Mouse (Mus musculus) embryo, embryonic 11.5 days (tissue): ENCODE measurements around the gene Bach2.

Experiments
- DNase-seq: peaks from one replicate; pipeline ENCODE4 v3.0.0-alpha.2; 2012; ENCODE audit warnings: low read depth, low spot score

The Bach2 gene

DNA sequence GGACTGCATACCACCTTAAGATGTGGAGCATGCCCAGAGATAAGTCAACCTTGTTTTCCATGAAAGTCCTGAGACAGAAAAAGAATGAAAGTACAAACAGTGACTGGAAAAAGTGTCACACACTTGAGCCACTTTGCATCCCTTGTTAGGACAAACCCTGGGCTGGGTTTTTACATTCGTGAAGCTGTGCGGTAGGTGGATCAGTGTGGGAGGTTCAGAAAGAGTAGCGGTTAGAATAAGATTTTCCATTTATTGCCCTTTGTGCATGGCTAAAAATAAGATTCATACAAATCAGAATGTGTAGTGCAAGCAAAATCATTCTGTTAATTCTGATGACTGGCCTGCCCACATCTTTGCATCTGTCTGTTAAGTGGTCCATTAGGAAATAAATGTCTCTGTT lies 187.0 kb downstream of the Bach2 start:
- no peak for DNase-seq

DNA sequence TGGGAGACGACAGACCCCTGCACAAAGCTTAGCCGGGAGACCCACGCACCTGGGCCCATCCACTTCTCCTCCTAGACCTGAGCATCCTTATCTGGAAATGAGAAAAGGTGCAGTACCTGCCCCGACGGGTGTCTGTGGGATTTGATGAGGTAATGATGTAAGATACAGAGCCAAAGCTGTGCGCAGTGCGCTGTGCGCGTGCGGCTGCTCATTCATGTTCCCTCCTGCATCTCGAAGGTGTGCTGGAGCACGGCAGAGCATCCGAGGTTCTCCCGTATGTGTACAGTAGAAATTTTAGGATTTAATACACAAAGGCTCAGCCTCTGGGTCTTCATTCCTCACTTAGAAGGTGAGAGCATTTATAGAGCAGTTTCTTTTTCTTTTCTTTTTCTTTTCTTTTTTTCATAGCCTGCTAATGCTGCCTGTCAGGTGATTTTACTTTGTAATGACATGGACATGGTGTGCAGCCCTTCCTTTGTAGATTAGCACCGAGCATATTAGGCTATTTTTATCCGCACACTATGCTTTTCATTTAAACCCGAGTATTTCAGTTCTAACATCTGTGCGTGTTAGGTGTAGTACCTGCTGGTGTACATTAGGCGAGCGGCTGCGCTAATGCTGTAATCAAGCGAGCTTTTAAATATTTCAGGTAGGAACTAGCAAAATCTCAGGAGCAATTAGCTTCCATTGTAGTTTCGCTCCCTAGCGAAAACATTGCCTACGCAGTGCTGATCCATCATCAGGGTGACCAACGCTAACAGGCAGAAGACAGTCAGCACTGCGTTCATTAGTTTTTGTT lies 188.4 kb downstream of the Bach2 start:
- no peak for DNase-seq

GRCm38 (mm10) chr4:32428738-32429137 lies 190.1 kb downstream of the Bach2 start:
- DNase-seq, result no peak

DNA sequence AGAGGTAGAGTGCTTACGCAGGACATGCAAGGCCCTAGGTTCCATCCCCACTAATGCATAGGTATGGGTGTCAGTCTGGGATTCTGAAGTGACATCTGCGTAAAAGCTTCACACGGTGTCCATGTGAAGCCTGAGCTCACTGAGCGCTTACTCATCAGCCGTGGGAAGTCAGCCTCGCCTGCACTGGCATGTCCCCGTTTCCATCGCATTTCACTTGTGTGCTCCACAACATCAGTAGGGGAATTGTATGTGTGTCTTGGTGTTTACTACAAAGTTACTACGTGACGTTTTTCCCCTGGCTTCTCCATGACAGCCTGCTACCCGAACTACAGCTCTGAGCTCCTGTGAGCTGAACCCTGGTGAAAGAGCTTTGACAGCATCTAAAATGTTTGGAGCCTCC lies 191.5 kb downstream of the Bach2 start:
- DNase-seq, result no peak

- peak; percentile 27 for DNase-seq
Observed at GRCm38 (mm10) chr4:32430981-32431380, 192.4 kb downstream of the Bach2 start.

- DNase-seq, result no peak
Observed at GRCm38 (mm10) chr4:32432271-32432781, 193.7 kb downstream of the Bach2 start.

DNA sequence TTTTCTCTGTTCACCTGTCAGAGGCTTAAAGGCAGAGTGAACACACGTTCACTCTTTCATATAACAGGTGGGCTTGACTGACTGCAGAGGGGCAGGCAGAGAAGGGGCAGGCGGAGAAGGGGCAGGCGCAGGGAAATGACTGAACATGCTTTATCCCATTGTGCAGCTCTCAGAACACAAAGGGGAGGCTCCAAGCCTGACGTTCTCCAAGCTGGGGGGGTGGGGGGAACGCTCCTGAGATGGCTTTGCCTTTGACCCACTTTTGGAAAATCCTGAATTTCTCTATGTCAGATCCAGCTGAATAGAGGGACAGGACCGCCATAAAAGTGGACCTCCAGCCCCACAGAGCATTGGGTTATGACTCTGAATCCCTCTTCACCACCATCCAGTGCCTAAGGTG lies 194.3 kb downstream of the Bach2 start:
- no peak for DNase-seq

DNA sequence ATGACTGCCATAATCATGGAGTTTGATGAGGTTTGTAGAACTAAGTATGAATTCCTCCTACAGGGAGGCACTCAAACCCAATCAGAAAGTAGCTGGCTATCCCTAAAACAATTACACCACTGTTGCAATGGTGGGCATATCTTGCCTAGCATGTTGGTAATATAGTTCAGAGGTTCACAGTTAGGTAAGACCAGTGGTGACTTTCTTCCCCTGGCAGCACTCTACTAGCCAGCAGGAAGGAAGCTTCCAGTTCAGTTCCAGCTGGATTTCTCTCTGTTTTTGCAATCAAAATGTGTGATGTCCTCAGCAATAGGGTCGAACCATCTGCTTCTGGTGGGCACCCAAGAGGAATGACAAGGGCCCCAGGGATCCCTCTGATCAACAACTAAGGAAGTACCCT lies 196.0 kb downstream of the Bach2 start:
- no peak for DNase-seq

DNA sequence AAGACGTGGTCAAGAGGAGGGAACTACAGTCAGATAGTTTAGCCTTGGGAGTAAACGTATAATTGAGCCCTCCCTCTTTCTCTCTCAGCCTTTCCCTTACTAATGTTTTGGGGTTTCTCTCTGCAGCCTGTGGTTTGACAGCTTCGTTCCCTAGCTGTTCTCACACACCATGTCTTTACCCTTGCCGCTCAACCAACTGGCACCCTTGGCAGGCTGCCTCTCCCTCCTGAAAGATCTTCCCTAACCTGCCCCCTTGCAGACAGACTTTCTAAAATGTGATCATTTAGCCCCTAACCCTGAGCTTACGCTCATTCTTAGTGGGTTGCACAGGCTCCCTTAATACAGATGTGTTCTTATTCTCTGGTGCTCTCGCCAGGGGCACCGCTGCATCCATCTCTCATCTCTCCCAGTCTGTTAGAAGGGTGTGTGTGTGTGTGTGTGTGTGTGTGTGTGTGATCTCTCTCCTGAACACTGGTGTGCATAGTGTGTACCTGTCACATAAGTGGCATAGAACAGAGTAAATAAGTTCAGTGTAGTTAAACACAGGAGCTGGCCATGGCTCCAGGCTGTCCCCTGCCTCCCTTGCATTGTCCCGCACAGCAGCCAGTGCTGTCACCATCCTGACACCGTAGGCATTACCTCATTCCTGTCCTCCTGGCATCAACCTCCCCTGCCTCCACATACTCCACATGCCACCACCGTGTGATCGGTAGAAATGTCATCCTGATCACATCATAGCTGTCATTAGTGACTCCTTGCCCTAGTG lies 201.6 kb downstream of the Bach2 start:
- no peak for DNase-seq

GRCm38 (mm10) chr4:32440740-32441072 lies 202.1 kb downstream of the Bach2 start:
- DNase-seq, result no peak

- no peak for DNase-seq
Observed at GRCm38 (mm10) chr4:32444671-32445196, 206.1 kb downstream of the Bach2 start.

DNA sequence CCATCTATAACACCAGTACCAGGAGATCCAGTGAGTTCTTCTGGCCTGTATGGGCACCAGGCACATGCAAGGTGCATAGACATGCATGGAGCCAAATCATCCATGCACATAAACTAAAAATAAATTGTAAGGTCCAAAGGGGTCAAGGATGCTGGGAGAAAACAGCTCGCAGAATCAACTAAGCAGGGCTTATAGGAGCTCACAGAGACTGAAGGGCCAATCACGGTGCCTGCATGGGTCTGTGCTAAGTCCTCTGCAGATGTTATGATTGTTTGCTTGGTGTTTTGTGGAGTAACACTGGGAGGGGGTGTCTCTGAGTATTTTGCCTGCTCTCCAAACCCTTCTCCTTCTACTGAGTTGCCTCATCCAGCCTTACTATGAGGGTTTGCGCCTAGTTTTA lies 209.2 kb downstream of the Bach2 start:
- DNase-seq, result no peak

DNA sequence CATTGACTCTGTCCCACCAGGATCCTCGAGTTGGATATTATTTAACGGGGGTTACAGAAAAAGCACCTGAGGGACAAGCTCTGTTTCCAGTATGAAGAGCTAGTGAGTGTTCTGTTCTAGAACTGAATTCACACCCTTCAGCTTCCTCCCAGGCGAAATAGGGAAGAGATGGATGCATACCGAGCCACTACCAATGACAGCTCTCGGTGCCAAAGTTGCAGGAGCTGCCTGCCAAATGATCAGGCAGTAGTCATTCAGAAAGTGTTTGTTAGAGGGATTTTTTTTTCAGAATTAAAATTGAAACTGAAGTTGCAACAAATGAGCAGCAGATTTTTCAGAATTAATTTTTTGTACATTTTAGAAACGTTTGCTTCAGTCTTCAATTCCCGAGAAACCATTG lies 223.4 kb downstream of the Bach2 start:
- DNase-seq, result no peak

DNA sequence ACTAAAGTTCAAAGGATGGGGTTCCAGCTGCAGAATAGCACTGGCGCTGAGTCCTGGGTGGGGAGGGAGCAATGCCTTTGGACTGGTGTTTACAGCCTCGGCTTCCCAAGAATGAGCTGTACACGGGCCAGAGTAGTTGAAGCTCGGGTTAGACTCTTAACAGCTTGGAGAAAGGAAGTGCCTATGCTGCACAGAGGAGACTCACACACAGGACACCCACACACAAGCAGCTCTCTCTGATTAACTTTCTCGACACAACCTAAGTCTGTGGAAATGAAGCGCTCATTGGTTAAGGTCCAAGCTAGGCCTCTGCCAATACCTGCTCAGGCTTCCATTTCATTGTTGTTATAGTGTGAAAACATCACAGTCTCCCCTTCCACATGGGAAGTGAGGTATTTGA lies 224.5 kb downstream of the Bach2 start:
- DNase-seq, result no peak

DNA sequence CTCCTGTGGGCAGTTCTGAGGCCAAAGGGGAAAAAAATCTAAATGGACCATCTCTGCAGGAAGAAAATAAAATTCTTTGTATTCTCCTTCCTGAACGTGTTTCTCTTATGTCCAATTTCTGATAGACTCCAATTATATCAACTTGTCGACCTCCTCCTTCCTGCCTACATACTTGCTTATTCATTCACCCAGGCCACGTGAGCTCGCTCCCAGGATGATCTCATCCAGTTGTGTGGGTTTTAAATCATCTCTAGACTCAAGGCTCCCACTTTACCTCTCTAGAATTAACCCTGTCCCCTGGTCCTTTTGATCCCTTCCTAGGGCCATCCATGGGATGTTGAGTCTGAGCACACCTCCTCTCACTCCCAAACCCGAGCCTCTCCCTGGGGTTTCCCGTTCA lies 225.9 kb downstream of the Bach2 start:
- no peak for DNase-seq

DNA sequence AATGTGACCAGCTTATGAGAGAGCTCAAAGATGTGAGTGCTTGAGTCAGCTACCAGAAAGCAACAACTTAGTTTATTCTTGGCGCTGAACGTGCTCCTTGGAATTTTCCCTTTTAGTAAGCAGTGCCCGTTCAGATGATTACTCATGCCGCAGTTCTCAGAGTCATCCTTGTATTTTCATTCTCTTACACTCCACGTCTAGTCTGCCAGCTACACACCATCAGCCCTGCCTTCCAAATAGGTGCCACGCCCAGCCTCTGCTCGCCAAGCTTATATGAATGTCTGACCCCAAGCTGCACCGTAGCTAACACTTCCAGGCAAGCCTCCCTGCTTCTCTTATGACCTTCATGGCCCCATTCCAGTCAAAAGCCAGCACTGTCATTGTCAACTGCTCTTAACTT lies 227.4 kb downstream of the Bach2 start:
- DNase-seq, result no peak

DNA sequence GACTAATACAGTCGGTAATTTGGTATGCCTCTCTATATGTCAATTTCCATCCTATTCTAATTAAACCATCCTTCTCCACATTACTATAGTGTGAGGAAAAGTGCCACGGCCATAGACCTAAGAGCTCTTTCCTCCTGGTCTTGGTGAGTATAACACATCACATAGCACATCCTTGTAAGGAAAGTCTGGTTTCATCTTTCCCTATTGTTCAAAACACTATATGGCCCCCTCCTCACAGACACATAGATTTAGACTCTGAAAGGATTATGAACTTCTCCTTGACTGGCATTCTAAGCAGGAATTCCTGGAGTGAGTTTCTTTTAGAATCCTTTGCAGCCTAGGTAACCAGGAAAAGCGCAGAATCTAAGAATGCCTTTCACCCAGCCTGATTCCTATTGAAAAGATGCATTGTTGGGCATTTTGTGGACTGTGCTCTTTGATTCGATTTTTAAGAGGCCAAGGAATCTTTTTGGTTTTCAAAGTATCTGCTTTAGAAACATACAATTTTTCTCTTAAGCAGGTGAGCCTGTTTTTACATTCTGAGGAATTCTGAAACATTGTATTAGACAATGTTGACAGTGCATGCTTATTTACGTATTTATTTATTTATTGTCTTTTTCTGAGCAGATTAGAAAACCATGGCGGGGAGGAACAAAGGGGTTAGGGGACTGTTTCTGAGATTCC lies 239.5 kb downstream of the Bach2 start:
- DNase-seq, result no peak

DNA sequence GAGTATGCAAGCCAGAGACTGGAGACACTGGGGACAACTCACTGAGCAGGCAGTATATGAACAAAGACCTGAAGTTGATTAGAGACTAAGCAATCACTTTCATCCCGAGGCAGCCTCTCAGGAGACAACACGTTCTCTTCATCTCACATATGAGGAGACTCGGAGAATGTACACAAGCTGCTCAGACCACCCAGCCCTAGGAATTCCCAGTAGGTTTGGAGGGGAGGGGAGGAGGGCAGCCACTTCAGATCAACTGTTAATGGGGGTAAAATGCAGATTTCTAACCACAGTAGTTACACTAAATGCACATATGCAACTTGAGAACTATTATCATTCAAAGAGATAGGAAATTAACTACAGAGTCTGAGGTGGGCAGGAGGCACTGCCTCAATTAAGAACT lies 240.6 kb downstream of the Bach2 start:
- DNase-seq, result no peak

DNA sequence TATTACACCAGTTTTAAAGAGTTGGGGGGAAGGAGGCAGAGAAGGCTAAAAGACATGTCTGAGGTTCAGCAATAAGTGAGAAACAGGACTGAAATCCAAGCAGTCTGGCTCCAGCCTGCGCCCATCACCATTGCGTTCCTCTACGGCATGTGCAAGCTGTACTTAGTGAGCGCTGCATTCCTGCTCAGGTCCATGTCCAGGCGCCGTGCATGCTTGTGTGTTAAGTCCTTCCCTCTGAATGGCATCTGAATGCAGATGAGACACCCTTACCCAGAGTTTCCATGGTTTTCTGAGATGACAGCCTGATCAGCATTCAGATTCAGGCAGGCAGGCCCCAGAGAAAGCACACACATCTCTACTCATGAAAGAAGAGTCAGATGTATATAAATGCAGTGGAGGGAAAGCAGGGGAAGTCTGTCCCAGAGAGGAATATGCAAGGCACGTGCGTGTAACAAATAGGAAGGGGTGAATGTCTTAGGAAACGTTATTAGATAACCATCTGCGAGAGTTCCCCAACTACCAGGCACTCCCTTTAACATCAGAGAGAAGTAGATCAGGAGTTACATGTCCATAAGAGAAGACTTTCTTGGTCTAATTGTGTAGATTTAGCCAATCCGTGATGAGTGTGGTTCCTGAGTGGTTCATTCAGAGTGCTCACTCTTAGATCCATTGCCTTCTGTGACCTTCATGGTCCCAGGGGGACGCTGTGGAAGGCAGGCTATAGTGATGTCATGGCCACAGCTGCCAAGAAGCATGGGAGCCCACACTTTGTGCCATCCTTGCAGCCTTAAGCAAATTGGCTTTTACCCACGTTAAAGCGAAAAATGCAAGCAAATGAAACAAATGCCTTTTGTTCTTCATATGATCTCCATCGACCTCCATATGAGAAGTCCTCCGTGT lies 241.4 kb downstream of the Bach2 start:
- DNase-seq, result no peak

DNA sequence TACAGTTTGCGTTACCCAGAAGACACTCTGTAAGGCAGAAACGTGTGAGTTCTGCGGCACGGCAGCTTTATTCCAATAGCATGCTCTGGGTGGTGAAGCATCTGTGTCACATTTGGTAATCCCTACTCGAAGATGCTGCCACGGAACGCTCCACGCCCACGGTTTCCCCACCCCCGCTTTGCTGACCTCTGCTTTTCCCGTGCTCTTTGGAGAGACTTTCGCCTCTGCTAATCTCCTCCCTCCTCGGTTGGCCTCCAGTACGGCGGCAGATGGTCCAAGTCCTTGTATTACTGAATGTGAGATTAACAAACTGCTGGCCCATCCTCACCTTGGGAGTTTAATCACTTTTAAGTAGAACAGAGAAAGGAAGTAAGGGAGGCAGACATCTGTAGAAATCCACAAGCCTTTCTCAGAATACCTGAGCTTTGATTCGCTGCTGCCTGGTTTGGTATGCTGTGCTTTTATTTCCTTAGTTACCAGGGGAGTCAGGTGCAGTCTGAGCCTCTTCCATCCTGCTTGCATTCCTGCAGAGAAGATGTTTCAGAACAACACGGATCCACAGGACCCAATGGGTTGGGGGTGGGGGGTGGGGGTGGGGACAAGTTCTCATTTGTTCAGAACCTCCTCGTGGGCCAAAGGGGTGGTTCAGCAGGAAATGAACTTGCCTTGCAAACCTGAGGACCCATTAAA lies 242.9 kb downstream of the Bach2 start:
- DNase-seq, result no peak

- no peak for DNase-seq
Observed at GRCm38 (mm10) chr4:32482138-32482537, 243.5 kb downstream of the Bach2 start.
